8 mouse cellular contexts compared by ENCODE assay signal in the genomic region with DNA sequence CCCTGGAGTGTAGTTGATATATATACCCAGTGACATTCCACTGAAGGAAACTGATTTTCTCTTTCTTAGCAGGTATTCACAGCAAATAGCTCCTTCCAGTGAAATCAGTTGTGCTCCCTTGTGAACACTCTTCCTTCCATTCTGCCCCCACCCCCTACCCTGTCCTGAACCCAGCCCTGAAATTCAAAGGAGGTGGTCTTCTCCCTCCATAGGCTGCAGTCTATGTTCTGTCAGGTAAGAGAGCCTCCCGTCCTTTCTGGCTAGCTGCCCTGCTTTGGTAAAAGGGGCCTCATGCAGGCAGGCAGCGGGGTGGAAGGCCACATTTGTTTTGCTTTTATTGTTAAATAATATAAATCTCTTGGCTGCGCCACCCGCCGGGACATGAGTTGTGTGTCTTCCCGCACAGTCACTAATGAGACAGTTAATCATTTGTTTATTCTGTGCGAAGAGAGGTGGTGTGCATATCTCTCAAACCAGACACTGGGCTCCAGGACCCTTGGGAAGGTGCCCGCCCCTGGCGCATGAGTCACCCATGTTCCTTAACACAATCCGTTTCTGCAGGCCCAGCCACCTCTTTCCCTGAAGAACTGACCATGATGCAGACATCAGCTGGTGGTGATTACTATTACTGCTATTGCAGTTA.
DNase-seq lines count a peak whose midpoint lies in the region; ATAC-seq lines count a peak whose summit lies in the region.

No protein-coding gene starts in this region.

- no peak overlapping the region for H3K9ac ChIP-seq in kidney, embryonic 15.5 days
- no peak overlapping the region for H3K9ac ChIP-seq in hindbrain, embryonic 13.5 days
- no peak overlapping the region for H3K9ac ChIP-seq in midbrain, embryonic 13.5 days (replicated peaks)

- H3K27ac ChIP-seq in kidney, embryonic 15.5 days, result no peak overlapping the region
- H3K27ac ChIP-seq in hindbrain, embryonic 13.5 days, result peak overlapping the region; percentile 65
- peak overlapping the region; percentile 72 for H3K27ac ChIP-seq in midbrain, embryonic 13.5 days

- peak; percentile 95 for ATAC-seq in kidney, embryonic 15.5 days (replicated peaks; ENCODE audit: low FRiP score)
- ATAC-seq in hindbrain, embryonic 13.5 days (ENCODE audit: low FRiP score), result peak; percentile 78
- ATAC-seq in midbrain, embryonic 13.5 days, result peak; percentile 78

- no peak for DNase-seq in kidney, adult 9 months
- DNase-seq in embryo, embryonic 9.5 days (ENCODE audit: extremely low spot score), result peak; percentile 42
- no peak for DNase-seq in left cerebral cortex, postnatal 14 days (ENCODE audit: low spot score in 2 of 2)
- DNase-seq in left cerebral cortex, adult 8-10 months (ENCODE audit: low spot score in 2 of 2), result no peak
- no peak for DNase-seq in layer of hippocampus, postnatal 14 days (ENCODE audit: low spot score in 2 of 2)

- H3K4me2 ChIP-seq in kidney, embryonic 15.5 days, result no peak overlapping the region
- peak overlapping the region; percentile 8; the same call in 1 of the 2 replicates for H3K4me2 ChIP-seq in hindbrain, embryonic 13.5 days
- H3K4me2 ChIP-seq in midbrain, embryonic 13.5 days (replicated peaks), result no peak overlapping the region

- intact Hi-C loops in left cerebral cortex, postnatal 14 days (cut with DNase I), result loop anchor here (10.0 kb wide), 1 partner anchor 279 kb away; no protein-coding TSS in a partner anchor

- 20% methylated on average over 10 of the region's 10 CpGs for WGBS in kidney, embryonic 15.5 days
- 15% methylated on average over 10 of the region's 10 CpGs for WGBS in hindbrain, embryonic 13.5 days
- WGBS in midbrain, embryonic 13.5 days, result 23% methylated on average over 10 of the region's 10 CpGs

- H3K9me3 ChIP-seq in kidney, embryonic 15.5 days (replicated peaks), result no peaks in the 10 kb centered on the region
- H3K9me3 ChIP-seq in hindbrain, embryonic 13.5 days, result no peaks in the 10 kb centered on the region
- H3K9me3 ChIP-seq in midbrain, embryonic 13.5 days, result no peaks in the 10 kb centered on the region

- H3K36me3 ChIP-seq in kidney, embryonic 15.5 days, result no peaks in the 10 kb centered on the region
- H3K36me3 ChIP-seq in hindbrain, embryonic 13.5 days, result no peaks in the 10 kb centered on the region
- H3K36me3 ChIP-seq in midbrain, embryonic 13.5 days, result no peaks in the 10 kb centered on the region

- H3K4me1 ChIP-seq in kidney, embryonic 15.5 days, result peaks cover 16% of the 10 kb centered on the region
- peaks cover 38% of the 10 kb centered on the region for H3K4me1 ChIP-seq in hindbrain, embryonic 13.5 days (replicated peaks)
- peaks cover 43% of the 10 kb centered on the region for H3K4me1 ChIP-seq in midbrain, embryonic 13.5 days (replicated peaks)

- no peaks in the 10 kb centered on the region for H3K27me3 ChIP-seq in kidney, embryonic 15.5 days
- no peaks in the 10 kb centered on the region for H3K27me3 ChIP-seq in hindbrain, embryonic 13.5 days
- H3K27me3 ChIP-seq in midbrain, embryonic 13.5 days, result no peaks in the 10 kb centered on the region

- H3K4me3 ChIP-seq in kidney, embryonic 15.5 days (replicated peaks), result no peak overlapping the region
- H3K4me3 ChIP-seq in hindbrain, embryonic 13.5 days, result no peak overlapping the region
- no peak overlapping the region for H3K4me3 ChIP-seq in midbrain, embryonic 13.5 days (replicated peaks)
